Mouse (Mus musculus) hematopoietic stem cell, adult 5-6 weeks (primary cell): ENCODE measurements around the gene Dyrk4. TPM values are rescaled to one million over a fixed set of nuclear protein-coding genes. Genes with fewer than 3 reads are reported as not detected.
A peak's percentile ranks its signal among the peaks of the same experiment; 100 is the strongest.

Experiments
- ATAC-seq, 2 experiments: fragments of 125-278 bp in 1 of 2; replicated peaks in 1 of 2; 2 replicates each; pipeline ENCODE4 v1.8.0; 2016 to 2017; ENCODE audit warnings: inconsistent platforms in 2 of 2, mild to moderate bottlenecking in 2 of 2, moderate number of reproducible peaks in 2 of 2, low read depth in 1 of 2, moderate TSS enrichment in 1 of 2; ENCODE audit not compliant: low FRiP score in 2 of 2, poor library complexity in 2 of 2, severe bottlenecking in 2 of 2, insufficient read depth in 1 of 2, low TSS enrichment in 1 of 2
- total RNA-seq: library from RNA; stranded (forward); fragments of 172-1452, 232-1000 nt; gene quantifications from 2 replicates; pipeline ENCODE4 v1.2.3, GENCODE M21; 2017

Dyrk4 gene
- 2.6 TPM in 1 of 2 replicates, not detected in the other for total RNA-seq

DNA sequence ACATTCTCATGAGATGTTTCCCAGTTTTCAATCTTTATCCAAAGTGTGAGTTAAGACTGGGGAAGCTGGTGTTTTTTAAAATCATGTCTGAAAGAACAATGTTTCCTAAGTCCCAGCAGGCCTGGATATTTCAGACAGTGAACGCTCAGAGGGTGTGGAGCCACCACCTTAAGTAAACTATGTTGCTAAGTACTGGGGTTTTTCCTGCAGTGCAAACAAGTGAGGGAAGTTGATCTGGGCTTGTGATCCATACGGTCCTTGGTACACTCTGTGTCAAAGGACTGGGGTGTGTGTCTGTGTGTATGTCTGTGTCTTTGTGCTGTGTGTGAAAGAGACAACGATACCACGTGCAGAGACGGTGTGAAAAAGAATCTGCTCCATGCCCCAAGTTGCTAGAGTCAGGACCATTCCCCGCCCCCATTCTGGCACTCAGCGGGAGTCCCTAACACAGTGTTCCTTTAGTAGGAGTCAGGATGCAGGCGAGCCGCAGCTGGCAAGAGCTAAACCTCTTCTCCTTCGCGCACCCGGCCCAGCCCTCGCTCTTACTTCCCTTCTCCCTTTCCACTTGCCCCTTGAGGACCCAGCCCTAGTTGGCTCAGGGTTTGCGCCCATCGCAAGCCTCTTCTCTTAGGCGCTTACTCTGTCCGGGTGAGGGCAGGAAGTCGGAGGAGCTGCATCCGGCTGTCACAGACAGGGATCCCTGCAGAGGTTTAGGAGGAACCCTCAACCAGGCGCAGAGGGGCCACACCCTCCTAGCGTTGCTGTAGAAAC, at the start of gene Dyrk4:
Gene Dyrk4, minus strand, starts transcription at position 729 of the 771 bp plus-strand sequence.
- peak; percentile 32 to 48 for ATAC-seq

DNA sequence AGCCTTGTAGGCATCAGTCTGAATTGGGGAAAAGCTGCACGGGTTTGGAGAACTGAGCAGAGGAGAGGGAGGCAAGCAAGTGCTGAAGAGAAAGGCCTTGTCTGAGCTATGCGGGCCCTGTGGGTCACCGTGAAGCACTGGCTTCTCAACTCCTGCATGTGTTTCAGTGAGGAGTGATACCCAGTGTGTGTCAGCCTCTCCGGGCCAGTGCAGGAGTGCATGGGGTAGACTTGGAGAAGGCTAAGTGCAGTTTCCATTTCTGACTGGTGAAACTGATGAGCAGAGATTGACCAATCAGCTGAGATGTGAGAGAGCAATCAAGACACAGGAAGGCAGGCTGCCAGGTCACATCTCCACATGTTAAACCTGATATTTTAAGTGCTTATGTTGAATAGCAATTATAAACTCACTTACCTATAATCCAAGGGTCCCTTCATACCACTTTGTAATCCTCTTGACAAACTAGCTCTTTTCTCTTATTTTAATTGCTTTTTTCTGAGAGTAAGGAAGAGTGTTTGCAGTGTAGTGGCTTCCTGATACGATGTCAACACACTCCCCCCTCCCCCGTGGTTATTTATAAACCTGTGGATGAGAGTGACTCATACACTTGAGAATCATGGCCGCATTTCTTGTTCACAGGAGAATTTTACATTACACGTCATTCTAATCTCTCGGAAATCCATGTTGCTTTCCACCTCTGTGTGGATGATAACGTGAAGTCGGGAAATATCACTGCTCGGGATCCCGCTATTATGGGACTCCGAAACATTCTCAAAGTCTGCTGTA, 44.8 kb upstream of the Dyrk4 start:
- no peak for ATAC-seq

DNA sequence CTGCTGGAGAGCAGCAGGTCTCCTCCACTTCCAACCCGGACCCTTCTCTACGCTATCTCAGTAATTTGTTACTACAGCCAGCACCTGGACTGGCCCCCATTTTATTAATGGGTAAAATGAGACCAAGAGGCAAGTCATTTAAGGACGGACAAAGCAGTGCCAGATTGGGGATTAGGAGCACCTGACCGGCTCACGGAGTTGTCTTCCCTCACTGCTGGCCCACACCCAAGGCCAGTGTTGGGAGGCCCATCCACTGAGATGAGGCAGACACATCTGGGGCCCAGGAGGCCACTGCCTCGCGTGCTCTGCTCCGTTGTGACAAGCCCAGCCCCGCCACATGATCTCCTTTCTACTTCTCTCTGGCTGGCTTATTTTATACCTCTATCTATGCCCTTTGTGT, 41.8 kb upstream of the Dyrk4 start:
- ATAC-seq = no peak

DNA sequence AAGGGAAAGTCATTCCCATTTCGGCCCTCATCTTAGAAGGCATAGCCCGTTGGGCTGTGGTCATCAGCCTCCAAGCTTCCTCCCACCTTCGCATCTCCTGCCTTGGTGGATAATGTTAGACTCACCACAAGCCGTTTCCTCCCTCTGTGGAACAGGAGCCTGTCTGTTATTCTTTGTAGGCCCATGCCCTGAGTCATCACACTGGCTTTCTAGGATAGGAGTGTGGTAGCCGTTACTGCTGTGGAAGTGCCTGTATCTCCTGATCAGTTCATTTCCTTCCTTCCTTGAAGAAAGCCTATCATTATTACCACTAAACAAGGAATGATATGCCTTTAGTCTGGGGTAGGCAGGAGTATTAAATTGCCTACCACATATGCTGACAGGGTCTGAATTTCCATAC, 41.1 kb upstream of the Dyrk4 start:
- no peak for ATAC-seq

DNA sequence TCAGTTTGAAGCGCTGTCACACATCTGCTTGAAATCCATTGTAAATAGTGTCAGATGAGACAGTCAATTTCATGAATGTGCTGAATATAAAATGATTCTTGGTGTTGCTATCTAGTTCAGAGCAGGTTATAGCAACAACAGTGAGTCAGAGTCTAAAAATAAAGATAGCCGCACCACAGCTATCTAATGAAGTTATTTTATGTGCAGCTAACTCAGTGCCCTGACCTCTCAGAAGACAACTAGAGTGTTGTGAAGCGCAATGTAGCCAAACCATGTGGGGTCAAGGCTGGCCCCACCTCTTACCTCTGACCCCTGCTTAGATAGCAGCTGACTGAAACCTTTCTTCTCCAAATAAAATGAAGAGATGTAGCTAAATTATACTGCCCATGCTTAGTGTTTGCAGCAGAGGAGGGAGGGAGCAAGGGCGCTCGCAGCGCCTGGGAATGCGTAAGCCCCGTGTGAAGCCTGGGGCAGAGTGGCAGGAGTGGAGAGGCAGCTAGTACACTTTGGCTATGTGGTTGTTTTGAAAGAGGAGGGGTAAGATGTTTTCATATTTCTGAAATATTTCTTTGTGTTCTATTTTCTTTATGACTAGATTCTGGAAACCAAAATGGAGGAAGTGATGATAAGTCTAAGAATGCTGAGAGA, 39.9 kb upstream of the Dyrk4 start:
- ATAC-seq = no peak

DNA sequence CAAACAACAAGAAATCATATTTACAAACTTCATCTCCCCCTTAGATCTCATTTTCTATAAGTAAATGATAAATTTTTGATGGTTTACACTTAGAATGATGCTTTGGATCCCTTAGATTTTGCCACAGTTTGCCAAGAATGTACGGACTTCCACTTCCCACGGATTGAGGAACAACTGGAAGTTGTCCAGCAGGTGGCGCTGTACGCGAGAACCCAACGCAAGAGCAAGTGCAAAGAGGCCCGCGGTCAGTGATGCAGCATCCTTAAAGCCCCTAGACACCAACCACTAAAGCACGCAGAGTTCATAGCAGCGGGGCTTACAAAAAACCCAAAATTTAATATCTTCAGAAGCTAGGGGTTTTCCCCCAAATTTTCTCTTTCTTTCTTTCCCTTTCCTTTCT, 34.1 kb upstream of the Dyrk4 start:
- peak; percentile 85 to 87 for ATAC-seq

DNA sequence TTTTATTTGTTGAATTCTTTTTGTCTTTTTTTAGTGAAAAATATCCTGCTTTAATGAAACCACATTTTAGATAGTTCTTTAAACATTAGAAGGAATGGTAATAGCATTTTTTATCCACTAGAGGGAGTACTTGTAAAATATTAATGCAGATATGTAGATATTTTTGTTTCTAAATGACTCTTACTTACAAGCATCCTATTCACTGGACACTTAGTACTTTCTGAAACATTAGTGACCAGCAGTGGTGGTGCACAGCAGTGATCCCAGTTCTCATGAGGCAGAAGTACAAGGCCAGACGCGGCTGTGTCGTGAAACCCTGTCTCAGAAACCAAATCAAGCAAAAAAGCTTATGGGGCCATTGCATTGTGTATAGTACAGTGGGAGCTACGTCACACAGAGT, 26.7 kb upstream of the Dyrk4 start:
- ATAC-seq = no peak

DNA sequence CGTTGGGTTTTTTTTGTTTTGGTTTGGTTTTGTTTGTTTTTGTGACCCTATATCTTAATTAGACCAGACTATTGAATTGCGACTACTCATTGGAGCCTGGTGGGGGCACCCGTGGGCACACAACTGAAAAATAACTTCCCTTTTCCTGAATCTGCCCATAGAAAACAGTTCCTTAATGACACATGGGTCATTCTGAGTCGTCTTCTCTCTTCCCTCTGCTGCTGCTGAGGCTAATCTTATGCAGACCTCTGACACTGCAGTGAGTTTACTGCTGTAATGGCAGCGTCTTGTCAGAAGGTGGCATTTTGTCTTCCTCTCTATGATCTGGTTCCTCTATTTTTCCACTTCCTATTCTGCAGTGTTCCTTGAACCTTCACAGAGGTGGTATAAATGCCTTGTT, 18.8 kb upstream of the Dyrk4 start:
- peak; percentile 71 to 74 for ATAC-seq

DNA sequence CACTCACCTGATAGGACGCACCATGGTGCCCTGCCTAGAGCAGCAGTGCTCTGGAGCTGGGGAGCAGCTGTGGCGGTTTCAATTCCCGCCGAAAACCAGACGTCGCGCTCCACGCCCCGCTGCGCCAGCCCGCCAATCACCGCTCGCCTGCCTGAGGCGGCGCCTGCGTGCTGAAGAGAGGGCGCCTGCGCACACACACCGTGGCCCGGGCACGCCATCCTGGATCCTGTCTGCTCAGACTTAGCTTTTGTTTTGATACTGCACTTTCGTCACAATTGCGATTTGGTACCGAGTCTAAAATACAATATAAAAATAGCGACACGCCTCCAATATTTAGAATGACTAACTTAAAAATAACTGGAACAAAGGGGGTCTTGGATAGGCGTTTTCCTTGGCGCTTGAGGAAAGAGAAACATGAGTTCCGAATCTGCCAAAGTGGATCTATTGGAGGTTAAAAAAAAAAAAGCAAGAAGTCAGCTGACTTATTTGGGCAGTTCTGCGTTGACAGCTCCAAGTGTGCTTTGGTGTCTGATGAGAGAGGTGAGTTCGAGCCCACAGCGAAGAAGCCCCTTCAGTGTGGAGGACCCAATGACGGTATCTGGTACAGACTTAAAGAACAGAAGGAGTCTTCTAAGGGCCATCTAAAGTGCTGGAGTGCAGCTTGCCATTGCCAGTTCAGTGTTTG, 18.0 kb upstream of the Dyrk4 start, which contains the start of the genes Rad51ap1 and D6Wsu163e:
Gene Rad51ap1, minus strand, starts transcription at position 101 of the 685 bp plus-strand sequence.
Gene D6Wsu163e, plus strand, starts transcription at position 476 of the 685 bp plus-strand sequence.
- peak; percentile 95 for ATAC-seq

DNA sequence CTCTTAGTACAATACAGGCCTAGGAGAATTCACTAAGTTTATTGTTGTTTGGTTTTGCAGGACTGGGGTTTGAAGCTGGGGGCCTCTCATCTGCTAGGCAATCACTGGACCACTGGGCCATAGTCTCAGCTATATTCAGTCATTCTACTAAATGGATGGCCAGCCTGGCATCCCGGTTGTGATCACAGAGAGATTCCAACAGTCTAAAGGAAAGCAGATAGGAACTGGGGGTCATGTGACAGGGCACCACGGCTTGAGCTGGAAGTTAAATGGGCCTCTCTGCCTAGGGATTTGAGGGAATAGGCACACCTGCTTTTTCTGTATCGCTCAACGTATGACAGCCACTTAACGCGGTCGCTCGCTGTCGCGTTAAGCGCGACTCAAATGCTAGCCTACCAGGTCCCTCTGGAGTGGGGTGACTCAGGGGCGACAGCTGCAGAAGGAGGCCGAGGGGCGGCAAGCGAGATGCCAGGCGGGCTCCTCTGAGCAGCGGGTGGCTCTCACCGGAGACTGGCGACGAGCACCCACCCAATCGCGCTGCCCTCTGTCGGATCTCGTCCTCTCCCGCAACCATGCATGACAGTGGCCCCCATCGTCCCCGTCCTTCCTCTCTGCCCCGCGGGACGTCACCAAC, 17.3 kb upstream of the Dyrk4 start:
- peak in 1 of 2 experiments; percentile 17; a peak in 3 of 4 replicates for ATAC-seq

DNA sequence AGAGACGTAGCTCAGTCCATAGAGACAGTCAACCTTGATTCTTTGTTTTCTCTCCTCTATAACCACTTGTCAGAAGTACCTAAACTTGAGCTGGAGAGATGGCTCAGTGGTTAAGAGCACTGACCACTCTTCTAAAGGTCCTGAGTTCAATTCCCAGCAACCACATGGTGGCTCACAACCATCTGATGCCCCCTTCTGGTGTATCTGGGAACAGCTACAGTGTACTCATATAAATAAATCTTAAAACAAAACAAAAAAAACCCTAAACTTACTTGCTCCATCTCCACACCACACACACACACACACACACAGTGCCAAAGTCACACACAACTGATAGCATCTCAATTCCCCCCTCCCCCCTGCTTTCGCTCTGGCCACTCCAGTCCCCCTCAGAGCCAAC, 16.4 kb upstream of the Dyrk4 start:
- no peak for ATAC-seq

DNA sequence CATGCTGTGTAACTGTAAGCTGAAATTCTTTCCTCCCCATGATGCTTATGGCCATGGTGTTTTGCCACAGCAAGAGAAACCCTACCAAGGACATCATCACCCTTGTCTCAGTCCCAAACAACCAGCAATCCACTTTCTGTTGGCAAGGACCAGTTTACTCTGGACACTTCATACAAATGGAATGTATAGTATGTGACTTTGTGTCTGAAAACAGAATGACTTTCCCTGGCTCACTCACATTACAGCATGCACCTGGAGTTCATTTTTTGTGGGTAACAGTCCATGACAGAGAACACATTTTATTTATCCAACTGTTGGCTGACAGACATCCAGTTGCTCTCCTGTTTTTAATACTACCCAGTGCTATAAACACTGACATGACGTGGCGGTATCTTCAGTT, 11.3 kb upstream of the Dyrk4 start:
- no peak for ATAC-seq

DNA sequence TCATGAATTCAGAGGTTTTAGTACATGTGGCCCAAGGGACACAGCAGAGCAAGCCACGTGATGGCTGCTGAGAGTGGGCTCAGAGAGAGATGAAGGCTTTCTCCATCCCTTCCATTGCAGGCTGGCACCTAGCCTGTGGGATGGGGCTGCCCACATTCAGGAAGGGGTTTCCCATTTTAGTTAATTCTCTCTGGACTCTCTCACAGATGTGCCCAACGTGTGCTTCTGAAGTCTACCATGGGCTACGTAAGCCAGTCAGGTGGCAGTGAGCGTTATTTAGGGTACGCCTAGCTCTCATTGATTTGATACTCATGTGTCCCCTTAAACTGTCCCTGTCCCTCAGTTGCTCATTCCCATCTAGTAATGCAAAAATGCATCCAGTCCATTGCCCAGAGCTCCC, 6.7 kb downstream of the Dyrk4 start:
- ATAC-seq = no peak

DNA sequence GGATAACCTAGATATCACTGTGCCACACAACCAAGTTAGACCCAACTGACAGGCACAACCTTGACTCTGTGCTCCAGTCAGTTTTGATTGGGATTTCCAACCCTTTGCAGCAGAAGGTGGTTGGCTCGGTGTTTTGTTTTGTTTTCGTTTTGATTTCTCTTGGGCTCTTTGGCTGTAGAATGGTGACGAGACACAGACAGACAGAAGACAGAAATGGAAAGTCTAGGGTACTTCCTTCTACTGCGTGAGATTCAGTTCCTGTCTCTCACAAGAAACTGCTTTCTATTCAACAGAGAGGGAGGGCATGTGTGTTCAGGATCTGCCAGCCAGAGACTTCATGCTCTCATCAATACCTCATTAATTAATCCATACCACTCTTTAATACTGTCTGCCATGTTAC, 10.9 kb downstream of the Dyrk4 start:
- no peak for ATAC-seq

DNA sequence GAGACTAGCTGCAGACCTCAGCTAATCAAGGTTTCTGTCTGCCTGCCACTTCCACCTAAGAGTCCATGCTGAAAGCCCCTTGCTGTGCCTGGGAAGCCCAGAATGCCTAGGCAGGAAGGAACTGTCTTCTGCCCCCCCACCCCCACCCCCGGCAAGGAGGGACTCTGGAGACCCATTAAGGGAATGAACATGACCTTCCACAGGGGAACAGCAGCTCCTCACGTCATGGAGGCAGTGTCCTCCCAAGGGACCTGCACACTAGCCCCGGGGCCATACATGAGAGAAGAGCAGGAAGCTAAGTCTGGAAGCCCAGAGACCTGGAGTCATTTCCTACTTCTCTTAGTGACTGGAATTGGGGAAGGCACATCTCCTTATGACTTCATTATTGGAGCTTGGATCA, 13.8 kb downstream of the Dyrk4 start:
- no peak for ATAC-seq

DNA sequence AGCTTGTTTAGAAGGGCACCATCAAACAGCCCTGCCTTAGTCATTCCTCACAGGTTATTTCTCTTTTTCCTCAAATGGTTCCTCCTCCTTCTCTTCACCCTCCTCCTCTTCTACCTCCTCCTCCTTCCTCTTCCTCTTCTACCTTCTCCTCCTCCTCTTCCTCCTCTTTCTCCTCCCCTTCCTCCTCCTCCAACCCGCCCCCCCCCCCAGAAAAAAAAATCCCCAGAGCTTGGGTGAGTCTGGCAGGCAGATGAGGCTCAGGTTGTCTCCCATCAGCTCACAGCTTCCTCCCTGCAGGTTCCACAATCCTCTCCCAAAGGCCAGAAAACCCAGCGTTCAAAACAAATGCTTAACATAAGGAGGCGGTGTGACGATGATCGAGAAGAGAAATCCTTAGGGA, 14.3 kb downstream of the Dyrk4 start:
- no peak for ATAC-seq

DNA sequence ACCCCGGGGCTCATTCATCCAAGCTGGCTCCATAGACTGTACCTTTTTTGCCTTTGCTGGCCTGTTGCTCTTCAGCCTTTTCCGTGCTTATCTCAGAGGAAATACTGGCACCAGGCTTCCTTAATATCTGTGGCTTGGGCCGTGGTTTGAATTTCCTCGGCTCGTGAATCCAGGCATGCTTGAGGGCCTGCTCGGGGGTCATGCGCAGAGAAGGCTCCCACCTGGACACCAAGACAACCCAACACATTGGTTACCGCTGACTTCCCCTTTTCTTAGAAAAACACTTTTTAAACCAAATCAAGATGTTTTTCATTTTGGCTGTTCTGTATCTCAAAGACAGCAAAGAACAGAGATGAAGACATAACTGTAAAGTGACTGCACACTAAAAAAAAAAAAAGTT, 44.5 kb downstream of the Dyrk4 start:
- peak; percentile 88 to 92 for ATAC-seq
